Mouse (Mus musculus) cerebellum, adult (tissue): ENCODE measurements around the gene Sez6l2.

Experiments
- ATAC-seq: cut with Nextera tagmentation; 2 replicates; pipeline ENCODE4 v1.9.2; 2017; ENCODE audit warnings: mild to moderate bottlenecking, moderate library complexity, mixed read lengths; ENCODE audit not compliant: insufficient number of reproducible peaks, low FRiP score, low TSS enrichment

The Sez6l2 gene

GRCm38 (mm10) chr7:126955125-126955524 is 4.8 kb downstream of the Sez6l2 start:
- no peak for ATAC-seq

DNA sequence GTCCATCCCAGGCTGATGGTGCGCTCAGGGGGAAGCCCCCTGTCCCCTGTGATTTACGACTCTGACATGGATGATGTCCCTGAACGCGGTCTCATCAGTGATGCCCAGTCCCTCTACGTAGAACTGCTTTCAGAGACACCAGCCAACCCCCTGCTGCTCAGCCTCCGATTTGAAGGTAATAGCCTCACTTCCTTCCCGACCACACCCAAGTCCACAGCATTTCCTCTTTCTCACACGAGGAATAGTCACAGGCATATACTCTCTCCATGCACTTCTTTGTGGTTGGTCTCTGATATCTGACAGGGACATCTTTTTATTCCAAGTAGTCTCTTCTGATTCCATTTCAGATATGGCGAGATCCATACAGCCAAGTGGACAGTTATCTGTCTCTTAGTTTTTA is 9.4 kb downstream of the Sez6l2 start:
- ATAC-seq, result no peak

DNA sequence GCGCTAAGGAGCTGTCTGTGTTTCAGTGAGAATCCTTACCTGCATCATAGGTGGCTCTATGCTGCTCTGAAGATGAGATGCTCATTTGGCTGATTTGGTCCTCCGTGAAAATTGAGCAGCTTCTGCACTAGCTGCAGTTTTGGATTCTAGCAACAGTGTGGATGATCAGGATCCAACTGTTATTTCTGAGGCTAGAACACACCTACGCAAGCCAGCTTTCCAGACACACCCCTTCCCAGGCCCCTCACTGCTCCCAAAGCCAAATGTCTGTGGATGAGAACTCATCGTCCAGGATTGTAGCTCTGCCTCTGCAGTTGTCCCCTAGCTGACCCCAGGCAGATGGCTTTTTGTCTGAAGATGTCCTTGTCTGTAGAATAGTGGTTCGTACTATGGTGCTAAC is 10.7 kb downstream of the Sez6l2 start:
- ATAC-seq, result no peak

DNA sequence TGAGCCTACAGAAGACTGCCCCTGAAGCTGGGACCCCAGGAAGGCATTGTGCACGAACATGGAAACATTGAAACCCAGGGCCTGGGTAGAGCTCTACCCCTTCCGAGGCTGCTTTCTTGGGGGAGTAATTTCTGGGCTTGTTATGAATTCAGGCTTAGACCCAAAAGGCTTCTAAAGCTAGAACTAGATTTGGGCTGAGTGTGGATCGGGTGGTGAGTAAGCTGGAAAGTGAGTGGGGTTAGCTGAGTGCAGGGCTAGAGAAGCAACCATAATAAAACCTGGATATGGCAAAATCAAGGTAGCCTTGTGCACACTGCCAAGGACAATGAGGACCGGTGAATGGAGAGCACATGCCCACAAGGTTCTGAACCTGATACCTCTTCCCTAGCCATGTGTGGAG is 11.6 kb downstream of the Sez6l2 start:
- ATAC-seq, result no peak

GRCm38 (mm10) chr7:126963548-126964286 is 13.4 kb downstream of the Sez6l2 start:
- ATAC-seq, result no peak

GRCm38 (mm10) chr7:126965568-126965967 is 15.2 kb downstream of the Sez6l2 start:
- no peak for ATAC-seq

DNA sequence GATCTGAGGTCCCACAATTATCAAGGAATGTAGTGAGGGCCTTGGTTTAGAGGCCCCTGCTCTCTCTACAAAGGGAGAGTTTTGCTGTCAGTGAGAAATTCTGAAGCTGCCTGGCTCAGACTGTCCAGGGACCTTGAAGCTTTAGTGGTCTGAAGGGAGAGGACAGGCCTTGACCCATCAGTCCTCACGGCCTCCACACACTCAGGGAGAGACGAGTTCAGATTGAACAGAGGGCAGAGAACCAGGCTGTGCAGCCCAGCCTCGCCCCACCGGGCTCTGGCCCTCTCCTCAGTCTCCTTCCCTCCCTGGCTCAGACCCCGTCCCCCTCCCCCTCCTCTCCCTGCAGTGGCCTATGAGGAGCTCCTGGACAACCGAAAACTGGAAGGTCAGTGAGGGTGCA is 17.0 kb downstream of the Sez6l2 start:
- ATAC-seq, result no peak

DNA sequence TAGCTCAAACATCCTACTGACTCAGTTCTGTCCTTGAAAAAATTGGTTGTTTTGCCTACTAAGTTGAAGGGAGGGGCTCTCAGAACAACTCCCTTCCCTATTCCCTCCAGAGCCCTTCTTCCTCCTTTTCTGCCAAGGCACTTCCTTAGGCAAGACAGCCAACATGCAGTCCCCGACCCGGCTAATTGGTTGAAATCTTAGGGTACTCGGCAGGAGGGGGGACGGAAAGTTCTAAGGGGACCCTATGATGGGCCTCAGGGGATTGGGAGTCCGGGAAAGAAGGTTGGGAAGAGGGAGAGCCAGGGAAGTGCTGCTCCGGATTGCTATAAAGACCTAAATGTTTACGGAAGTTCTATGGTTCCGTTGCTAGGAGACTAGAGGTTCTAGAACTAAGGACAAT is 25.1 kb downstream of the Sez6l2 start:
- ATAC-seq, result no peak

- ATAC-seq, result no peak
Measured at GRCm38 (mm10) chr7:126975893-126975949, 25.4 kb downstream of the Sez6l2 start, which contains the start of gene Cdipt. Gene Cdipt (plus strand): TSS chr7:126975914.

GRCm38 (mm10) chr7:126975950-126976866 is 25.8 kb downstream of the Sez6l2 start, which contains the start of gene Cdiptos:
Gene Cdiptos (minus strand): TSS chr7:126976098.
- ATAC-seq, result peak; percentile 93

DNA sequence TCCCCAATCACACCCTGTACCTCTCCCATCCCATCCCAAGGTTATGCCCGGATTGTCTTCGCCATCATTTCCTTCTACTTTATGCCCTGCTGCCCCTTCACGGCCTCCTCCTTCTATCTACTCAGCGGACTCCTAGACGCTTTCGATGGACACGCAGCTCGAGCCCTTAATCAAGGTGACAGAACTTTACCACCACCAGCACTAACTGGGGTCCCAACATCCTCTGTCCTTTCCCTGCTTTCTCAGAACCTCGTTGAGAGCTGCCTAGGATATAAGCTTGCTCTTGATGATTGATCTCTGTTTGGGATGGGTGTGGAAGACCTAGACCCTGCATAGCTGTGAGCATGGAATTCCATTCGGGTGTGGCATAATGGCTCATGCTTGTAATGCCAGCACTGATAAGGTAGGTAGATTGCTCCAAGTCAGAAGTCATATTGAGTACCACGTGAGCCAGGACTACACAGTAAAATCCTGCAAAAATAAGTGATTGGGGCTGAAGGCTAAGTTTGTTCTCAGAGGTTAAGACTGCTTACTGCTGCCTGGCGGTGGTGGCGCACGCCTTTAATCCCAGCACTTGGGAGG is 26.6 kb downstream of the Sez6l2 start:
- ATAC-seq, result no peak

DNA sequence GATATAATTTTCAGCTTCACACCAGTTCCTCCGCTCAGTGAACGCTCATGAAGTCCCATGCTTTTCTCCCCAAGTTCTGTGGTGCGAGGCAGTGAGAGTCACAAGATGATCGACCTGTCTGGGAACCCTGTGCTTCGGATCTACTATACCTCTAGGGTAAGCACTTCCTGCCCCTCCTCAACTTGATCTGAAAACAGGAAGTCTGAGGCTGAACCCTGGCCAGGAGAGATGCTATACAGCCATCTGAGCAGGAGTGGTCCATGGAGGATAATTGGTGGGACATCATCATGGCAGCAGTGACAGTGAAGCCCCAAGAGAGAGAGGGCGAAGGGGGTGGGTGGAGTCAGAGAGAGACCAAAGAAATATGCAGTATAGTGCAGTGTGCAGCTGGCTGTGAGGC is 28.5 kb downstream of the Sez6l2 start:
- ATAC-seq, result no peak

DNA sequence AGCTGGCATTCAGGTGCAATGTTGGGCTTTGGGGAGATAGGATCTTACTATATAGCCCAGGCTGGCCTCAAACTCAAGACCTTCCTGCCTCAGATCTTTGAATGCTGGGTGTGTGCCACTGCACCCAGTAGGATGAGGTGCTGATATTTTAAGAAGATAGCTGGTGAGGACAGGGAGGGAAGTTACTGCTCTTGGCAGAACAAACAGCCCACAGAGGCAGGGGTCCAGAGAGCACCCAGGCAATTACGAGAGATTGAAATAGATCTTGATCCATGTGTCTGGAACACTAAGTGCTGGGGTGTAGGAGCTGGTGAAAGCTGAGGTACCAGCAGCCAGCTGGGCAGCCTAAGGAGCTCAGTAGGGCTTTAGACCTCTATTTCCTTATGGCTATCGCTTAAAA is 31.2 kb downstream of the Sez6l2 start:
- ATAC-seq, result no peak

- no peak for ATAC-seq
Measured at GRCm38 (mm10) chr7:126982054-126982453, 31.7 kb downstream of the Sez6l2 start.

DNA sequence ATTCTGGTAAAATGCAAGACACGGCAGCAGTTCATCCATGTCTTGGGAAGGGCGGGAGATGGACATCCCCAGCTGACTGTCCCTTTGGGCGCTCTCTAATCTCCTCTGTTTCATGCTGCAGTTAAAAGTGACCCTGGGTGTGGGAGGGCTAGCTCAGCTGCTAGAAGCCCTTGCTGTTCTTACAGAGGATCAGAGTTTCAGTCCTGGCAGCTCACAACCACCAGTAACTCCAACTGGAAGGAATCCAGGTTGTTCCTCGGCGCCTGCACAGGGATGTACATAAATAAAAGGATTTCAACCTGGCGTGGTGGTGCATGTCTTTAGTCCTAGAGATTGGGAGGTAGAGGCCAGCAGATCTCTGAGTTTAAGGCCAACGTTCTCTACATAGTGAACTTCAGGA is 32.8 kb downstream of the Sez6l2 start:
- no peak for ATAC-seq

- ATAC-seq, result no peak
Measured at GRCm38 (mm10) chr7:126984667-126985444, 34.5 kb downstream of the Sez6l2 start.

DNA sequence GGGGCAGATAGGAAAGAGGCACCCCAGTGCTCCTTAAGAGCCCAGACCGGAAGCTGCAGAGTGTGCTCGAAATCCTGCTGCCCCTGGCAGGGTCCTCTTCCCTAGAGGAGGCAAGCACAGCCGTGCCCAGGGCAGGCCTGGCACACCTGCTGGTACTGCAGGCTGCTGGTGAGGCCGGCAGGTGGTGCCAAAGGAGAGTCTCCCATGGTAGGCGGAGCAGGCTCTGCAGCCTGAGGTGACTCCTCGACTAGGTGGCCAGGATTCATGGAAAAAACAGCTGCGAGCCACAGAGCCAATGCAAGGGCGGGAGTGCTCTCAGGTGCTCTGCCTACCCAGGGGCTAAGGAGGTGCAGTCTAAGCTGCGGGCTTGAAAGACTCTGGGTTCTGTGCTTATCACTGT is 36.0 kb downstream of the Sez6l2 start:
- peak; percentile 81 for ATAC-seq

DNA sequence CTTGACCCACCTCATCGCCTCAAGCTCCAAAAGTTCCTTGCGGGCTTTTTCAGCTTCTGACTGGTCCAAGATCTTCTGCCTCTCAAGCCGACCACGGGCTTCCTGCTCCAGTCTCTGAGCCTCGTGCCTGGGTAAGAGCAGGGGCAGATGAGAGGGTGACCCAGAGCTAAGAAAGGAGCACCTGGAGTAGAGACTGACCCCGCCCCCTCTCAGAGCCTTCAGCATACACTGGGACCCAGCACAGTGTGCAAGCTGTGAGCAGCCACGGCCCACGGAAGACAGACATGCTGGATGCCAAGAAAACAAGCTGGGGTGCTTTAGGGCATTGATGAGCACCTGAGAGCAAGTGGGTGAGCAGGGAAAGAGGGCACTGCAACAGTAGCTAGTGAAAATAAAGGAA is 38.5 kb downstream of the Sez6l2 start:
- no peak for ATAC-seq

DNA sequence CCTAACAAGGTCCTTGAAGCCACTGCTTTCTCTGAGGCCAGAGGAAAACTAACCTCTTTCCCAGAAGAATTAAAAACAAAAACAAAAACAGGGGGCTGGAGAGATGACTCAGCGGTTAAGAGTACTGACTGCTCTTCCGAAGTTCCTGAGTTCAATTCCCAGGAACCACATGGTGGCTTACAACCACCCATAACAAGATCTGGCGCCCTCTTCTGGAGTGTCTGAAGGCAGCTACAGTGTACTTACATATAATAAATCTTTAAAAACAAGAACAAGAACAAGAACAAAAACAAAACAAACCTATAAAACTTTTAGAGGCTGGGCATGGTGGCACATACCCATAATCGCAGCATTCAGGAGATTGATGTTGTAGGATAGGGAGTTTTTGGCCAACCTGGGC is 46.1 kb downstream of the Sez6l2 start:
- ATAC-seq, result no peak

GRCm38 (mm10) chr7:126999568-126999967 is 49.2 kb downstream of the Sez6l2 start:
- no peak for ATAC-seq

DNA sequence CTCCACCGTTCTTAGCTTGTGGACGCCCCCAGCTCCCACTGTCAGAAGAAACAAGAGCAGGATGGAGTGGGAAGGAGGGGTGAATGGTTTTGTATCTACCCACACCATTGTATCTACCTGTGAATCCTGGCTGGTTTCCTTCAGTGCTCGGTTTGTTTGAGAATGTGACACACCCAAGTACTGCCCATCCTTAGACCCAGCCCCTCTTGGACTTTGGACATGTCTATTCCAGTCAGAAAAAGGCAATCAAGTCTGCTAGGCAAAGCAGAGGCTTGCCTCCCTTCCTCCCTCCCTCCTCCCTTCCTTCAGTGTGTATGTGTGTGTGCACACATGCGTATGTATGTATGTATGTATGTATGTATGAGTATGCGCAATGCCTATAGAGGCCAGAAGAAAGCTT is 53.3 kb downstream of the Sez6l2 start:
- ATAC-seq, result no peak
